Mouse (Mus musculus) megakaryocyte, embryonic 14.5 days (primary cell): ENCODE data around the gene Padi2. TPM values are rescaled to one million over a fixed set of nuclear protein-coding genes. Genes with fewer than 3 reads are reported as not detected.

Source experiments
- H3K27me3 ChIP-seq: replicated peaks from 2 replicates; pipeline ENCODE3; 2012; ENCODE audit warnings: inconsistent platforms
- H3K36me3 ChIP-seq: replicated peaks from 2 replicates; pipeline ENCODE3; 2012; ENCODE audit warnings: low read length, inconsistent platforms, mixed read lengths
- H3K4me1 ChIP-seq: 2 replicates; pipeline ENCODE4 v1.6.1; 2012; ENCODE audit warnings: inconsistent platforms
- H3K4me3 ChIP-seq: replicated peaks from 2 replicates; pipeline ENCODE3; 2012; ENCODE audit warnings: moderate library complexity, mild to moderate bottlenecking, inconsistent platforms
- H3K9me3 ChIP-seq: 2 replicates; pipeline ENCODE4 v1.6.1; 2012; ENCODE audit warnings: inconsistent platforms
- FLI1 ChIP-seq: IDR thresholded peaks from 2 replicates; pipeline ENCODE4 v1.6.1; 2012; ENCODE audit warnings: low read length, inconsistent platforms, mixed read lengths
- GATA1 ChIP-seq: IDR thresholded peaks from 3 replicates; pipeline ENCODE4 v1.6.1; 2012; ENCODE audit warnings: mixed read lengths, low read length, inconsistent platforms, borderline replicate concordance
- polyA plus RNA-seq: library from polyadenylated mRNA; stranded (reverse); fragments of >175 nt; gene quantifications from 2 replicates; pipeline ENCODE4 v1.2.3, GENCODE M21; 2012; ENCODE audit warnings: low replicate concordance; ENCODE audit not compliant: insufficient read depth

The Padi2 gene
- polyA plus RNA-seq, 1 experiment, result 3.3 TPM

DNA sequence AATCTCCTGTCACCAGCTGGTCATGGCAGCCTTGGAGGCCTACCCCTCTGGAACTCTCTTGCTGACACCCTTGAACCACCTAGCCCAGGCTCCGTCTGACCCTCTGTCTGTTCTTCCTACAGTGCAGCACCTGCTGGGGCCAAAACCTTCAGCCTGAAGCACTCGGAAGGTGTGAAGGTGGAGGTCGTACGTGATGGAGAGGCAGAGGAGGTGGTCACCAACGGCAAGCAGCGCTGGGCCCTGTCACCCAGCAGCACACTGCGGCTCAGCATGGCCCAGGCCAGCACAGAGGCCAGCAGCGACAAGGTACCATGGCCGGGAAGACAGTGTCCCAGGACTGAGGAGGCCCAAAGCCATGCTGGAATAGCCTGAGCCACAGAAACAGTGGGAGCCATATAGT, 11.3 kb downstream of the Padi2 start:
- Histone ChIP-seq H3K4me3 (no peak overlapping the region), H3K4me1 (peaks cover 32% of the 10 kb centered on the region), H3K36me3 (no peaks in the 10 kb centered on the region), H3K27me3 (peaks cover 41% of the 10 kb centered on the region), H3K9me3 (no peaks in the 10 kb centered on the region)
- no peak for TF ChIP-seq FLI1
- TF ChIP-seq GATA1, result no peak

DNA sequence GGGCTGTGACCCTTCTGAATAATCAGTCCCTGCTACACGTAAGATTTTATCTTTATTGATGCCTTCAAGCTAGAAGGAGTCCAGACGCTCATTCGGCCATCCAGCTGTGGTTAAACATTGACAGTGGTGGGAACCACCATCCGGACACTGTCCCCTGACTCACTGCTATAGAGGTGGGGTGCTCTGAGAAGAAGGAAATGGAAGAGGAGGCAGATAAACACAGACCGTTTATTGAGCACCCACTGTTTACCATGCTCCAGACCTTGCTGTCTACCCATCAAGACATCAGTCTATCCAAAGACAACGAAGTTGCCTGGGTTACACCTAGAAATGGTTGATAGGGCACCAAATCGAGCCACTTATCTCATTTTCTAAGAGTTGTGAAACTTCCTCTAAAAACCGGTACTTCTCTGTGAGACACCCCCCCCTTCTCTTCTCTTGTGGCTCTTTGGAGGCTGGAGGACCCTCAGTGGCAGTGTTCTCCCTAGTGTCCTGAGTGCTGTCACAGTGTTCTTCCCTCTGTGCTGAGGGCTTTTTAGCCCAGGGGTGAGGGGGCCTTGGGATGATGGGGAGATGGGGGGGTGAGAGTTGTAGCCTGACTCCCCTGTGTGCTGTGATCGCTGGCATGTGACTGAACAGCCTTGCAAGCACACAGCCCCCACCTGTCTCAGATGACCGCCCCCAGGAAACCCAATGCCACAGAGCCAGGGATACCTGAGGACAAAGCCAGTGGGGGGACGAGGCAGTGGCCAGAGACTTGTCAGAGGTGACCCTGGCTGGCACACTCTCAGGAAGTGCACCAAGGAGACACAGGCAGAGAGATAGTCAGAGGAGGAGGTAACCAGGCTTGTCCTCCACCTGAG, 14.1 kb downstream of the Padi2 start:
- peaks cover 36% of the 10 kb centered on the region for H3K4me1 ChIP-seq
- H3K9me3 ChIP-seq, result no peaks in the 10 kb centered on the region
- no peaks in the 10 kb centered on the region for H3K36me3 ChIP-seq
- TF ChIP-seq FLI1 (no peak), GATA1 (no peak)
- H3K4me3 ChIP-seq, result no peak overlapping the region
- peaks cover 36% of the 10 kb centered on the region for H3K27me3 ChIP-seq

DNA sequence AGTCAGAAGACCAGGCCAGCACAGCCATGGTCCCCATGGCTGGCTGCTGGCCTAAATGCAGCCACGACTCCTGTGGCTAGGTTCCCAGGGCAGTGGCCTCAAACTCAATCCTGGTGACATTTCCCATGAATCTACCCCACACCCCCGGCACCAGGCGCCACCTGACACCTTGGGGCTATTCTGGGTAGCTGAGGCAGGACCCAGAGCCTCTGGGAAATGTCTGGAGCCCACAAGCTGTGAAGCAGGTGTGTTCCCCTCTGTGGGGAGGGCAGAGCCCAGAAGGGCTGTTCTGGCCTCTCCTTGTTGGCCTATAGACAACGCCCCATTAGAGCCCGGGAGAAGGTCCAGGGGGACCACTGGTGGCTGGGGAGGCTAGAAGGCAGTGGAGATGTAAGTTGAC, 16.4 kb downstream of the Padi2 start:
- Histone ChIP-seq H3K36me3 (no peaks in the 10 kb centered on the region), H3K4me3 (no peak overlapping the region), H3K9me3 (no peaks in the 10 kb centered on the region), H3K27me3 (peaks cover 27% of the 10 kb centered on the region), H3K4me1 (peaks cover 46% of the 10 kb centered on the region)
- TF ChIP-seq FLI1, result no peak
- no peak for TF ChIP-seq GATA1

DNA sequence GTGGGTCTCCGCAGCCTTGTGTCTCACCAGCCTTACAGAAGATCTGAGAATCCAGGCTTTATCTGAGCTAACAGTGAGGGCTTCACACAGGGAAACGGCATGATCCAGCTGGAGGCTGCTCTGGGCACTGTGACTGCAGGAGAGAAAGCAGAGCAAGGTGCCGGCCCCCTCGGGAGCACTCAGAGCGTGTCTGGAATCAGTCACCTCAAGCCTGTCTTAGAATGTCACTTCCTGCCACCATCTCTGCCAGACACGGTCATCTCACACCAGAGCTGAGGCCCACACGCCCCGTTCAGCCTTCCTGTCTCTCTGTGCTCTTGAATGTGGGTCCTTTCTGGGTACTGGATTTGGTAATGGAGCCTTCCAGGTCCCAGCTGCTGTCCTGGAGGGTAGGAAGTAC, 19.5 kb downstream of the Padi2 start:
- H3K27me3 ChIP-seq, result peaks cover 15% of the 10 kb centered on the region
- TF ChIP-seq GATA1 (no peak), FLI1 (no peak)

DNA sequence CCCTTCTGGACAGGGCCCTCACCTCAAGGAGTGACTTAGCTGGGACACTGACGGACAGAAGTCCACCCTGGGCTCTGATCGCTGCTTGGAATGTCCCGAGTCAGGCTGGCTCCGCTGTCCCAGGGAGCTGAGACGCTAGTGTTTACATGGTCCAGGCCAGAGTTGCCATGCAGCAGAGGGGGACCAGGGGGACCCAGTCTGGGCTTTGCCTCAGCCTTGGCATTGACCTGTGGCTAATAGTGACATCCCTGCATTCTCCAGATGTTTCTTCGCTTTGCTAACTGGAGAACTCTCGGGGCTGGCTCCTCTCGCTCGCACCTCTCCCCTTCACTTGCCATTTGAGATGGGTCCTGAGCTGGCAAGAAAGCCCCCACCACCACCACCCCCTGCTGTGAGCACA, 22.2 kb downstream of the Padi2 start:
- Histone ChIP-seq H3K36me3 (peaks cover 2% of the 10 kb centered on the region), H3K4me1 (peaks cover 75% of the 10 kb centered on the region), H3K9me3 (no peaks in the 10 kb centered on the region), H3K27me3 (peaks cover 3% of the 10 kb centered on the region), H3K4me3 (no peak overlapping the region)
- TF ChIP-seq FLI1 (no peak), GATA1 (no peak)

More for the DNA sequence above, 19.5 kb downstream of the Padi2 start:
- Histone ChIP-seq H3K4me1 (peaks cover 62% of the 10 kb centered on the region), H3K36me3 (no peaks in the 10 kb centered on the region), H3K9me3 (no peaks in the 10 kb centered on the region), H3K4me3 (peak overlapping the region; percentile 7)

DNA sequence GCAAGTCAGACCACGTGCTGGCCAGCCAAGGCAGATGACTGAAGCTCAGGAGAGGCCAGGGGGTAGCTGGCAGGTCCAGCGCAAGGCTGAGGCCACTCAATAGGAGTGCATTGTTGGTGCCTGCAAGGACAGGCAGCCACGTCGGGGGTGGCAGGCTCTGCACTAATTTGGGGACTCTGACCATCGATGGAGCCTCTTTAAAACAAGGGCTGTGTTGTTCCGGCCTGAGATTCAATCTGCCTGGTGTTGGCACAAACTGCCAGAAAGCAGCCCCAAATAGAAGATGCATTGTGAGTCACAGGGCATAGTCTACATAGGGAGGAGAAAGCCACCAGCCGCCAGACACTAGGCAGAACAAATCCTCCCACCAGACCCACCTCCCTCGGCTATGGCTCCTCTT, 23.6 kb downstream of the Padi2 start:
- Histone ChIP-seq H3K4me1 (peaks cover 77% of the 10 kb centered on the region), H3K27me3 (no peaks in the 10 kb centered on the region)

DNA sequence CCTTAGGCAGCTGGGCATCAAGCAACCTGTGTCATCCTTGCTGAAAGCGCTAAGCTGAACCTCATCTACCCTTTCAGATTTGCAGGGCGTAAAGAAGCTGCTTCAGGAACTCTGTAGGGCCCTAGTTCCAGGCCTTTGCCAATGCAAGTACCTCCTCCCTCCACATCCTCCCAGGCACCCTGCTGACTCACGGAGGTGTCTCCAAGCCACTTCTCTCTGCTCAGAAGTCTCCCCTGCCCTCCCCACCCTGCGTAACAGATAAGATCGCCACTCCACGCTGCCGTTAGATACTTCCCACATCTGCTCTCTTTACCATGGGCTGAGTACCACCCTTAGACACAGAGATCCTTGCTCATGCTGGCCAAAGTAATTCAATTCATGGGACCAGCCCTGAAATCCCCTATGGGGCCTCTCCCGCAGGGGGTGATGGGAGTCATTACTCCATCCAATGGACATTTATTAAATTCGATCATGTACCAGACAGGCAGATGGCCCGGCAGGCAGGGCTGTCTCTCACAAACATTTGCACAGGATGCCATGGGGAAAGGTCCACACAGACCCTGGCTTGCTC, 24.8 kb downstream of the Padi2 start:
- Histone ChIP-seq H3K4me1 (peaks cover 75% of the 10 kb centered on the region), H3K36me3 (peaks cover 2% of the 10 kb centered on the region), H3K9me3 (no peaks in the 10 kb centered on the region), H3K4me3 (no peak overlapping the region), H3K27me3 (no peaks in the 10 kb centered on the region)
- no peak for TF ChIP-seq GATA1
- no peak for TF ChIP-seq FLI1

More for the DNA sequence above, 23.6 kb downstream of the Padi2 start:
- Histone ChIP-seq H3K4me3 (no peak overlapping the region), H3K36me3 (peaks cover 2% of the 10 kb centered on the region), H3K9me3 (no peaks in the 10 kb centered on the region)
- TF ChIP-seq GATA1, result no peak
- TF ChIP-seq FLI1, result no peak

DNA sequence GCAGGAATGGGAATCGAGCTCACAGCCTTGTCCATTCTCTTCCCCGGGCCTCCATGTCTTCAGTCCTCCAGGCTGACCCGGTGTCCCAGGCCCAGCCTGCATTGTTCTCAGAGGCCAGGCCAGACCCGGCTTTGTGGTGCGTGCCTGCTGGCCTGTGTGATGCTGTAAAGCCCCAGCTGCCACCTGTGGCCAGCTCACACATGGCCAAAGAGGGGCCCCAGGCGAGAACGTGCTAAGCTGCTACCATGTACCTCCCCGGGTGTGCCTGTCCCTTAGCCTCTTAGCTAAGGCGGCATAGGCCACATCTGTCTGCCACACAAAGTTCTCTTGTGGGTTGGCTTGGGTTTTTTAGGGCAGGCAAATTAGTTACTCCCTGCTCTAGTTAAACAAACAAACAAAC, 29.5 kb downstream of the Padi2 start:
- H3K4me3 ChIP-seq, result no peak overlapping the region
- peaks cover 10% of the 10 kb centered on the region for H3K36me3 ChIP-seq
- peaks cover 47% of the 10 kb centered on the region for H3K4me1 ChIP-seq
- H3K9me3 ChIP-seq, result no peaks in the 10 kb centered on the region
- H3K27me3 ChIP-seq, result no peaks in the 10 kb centered on the region
- no peak for TF ChIP-seq GATA1
- no peak for TF ChIP-seq FLI1

DNA sequence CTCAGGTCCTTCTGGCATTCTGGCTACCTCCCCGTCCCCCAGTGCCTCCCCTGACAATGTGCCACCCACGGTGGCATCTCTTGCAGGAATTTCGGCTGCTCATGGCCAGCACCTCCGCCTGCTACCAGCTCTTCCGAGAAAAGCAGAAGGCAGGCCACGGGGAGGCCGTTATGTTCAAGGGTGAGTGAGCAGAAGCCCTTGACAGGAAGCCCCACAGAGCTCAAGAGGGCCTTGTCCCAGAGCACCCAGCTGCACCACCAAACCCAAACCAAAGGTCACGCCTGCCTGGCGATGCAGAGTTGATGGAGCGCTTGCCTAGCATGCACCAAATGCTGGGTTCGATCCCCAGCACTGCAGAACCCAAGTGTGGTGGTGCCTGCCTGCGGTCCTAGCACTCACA, 38.2 kb downstream of the Padi2 start:
- TF ChIP-seq GATA1 (no peak), FLI1 (no peak)
- Histone ChIP-seq H3K27me3 (no peaks in the 10 kb centered on the region), H3K4me3 (peak overlapping the region; percentile 88), H3K36me3 (peaks cover 25% of the 10 kb centered on the region), H3K4me1 (peaks cover 52% of the 10 kb centered on the region), H3K9me3 (no peaks in the 10 kb centered on the region)

DNA sequence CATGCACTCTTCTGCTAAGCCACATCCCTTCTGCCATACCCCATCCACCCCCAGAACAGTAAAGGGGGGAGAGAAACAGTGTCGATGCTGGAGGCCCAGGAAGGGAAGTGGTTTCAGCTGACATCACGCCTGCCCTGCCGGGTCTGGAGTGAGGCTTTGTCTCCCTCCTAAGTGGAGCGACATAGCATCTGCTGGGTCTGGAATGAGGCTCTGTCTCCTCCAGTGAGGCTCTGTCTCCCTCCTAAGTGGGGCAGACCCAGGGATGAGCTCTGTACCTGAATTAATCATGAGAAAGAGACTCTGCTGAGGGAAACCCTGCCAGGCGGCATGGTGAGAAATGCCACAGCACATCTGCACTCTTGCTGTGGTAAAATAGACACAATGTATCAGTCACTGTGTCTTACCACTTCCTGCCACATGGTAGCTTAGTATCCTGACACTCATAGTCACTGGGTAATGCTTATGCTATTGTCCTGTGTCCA, 38.9 kb downstream of the Padi2 start:
- Histone ChIP-seq H3K4me1 (peaks cover 58% of the 10 kb centered on the region), H3K4me3 (peak overlapping the region; percentile 88), H3K36me3 (peaks cover 32% of the 10 kb centered on the region), H3K27me3 (no peaks in the 10 kb centered on the region), H3K9me3 (no peaks in the 10 kb centered on the region)
- TF ChIP-seq FLI1 (peak; percentile 80; the same call in 1 of the 2 replicates), GATA1 (peak; percentile 59; the same call in 1 of the 3 replicates)
